In the genomic region with DNA sequence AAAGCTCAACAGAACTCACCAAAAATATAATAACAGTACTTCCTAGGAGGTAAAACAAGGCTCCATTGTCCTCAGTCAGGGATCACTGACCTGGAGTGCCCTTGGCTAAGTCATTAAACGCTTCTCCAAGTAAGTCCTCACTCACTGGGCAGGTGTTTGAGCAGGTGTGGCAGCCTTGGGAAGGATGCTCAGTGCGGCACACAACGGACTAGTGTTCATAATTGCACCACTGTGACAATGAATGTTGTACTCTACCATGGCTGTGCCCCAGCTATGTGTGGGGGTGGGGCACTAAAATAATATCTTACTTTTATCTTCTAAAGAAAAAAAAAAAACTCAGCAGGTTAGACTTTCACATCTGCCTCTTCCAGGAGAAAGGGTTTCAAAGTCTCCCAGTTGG, we compare ENCODE assay signal across 18 mouse cellular contexts.
"Had no signal": no experiment of that assay in that cellular context is flagged by ENCODE, and none has a peak within 500 bp of the region (broad histone marks: within the 10 kb centered on the region; RNA-seq: fewer than 3 reads in every experiment).

No protein-coding gene starts in this region.

- H3K36me3 ChIP-seq: midbrain, embryonic 13.5 days; midbrain, embryonic 15.5 days; neural tube, embryonic 12.5 days had no signal

- H3K9me3 ChIP-seq: midbrain, embryonic 15.5 days; neural tube, embryonic 12.5 days had no signal

- DNase-seq: liver, postnatal 0 days; lung, adult 2 months; lung, postnatal 10 days; lung, postnatal 36 days; retina, postnatal 1 day; right cerebral cortex, adult 18-20 months; right cerebral cortex, postnatal 25 days; right cerebral cortex, postnatal 4 days; spleen, adult 18-20 months; thymus, adult 18-20 months; thymus, postnatal 14 days; thymus, postnatal 36 days had no signal

- H3K9ac ChIP-seq: liver, postnatal 0 days; midbrain, embryonic 13.5 days; midbrain, embryonic 15.5 days; neural tube, embryonic 12.5 days had no signal

- H3K27ac ChIP-seq: macrophage; midbrain, embryonic 13.5 days; midbrain, embryonic 15.5 days; neural tube, embryonic 12.5 days had no signal

- H3K4me3 ChIP-seq: megakaryocyte, embryonic 14.5 days; midbrain, embryonic 13.5 days; midbrain, embryonic 15.5 days; neural tube, embryonic 12.5 days had no signal

- H3K4me2 ChIP-seq: midbrain, embryonic 11.5 days; midbrain, embryonic 13.5 days; midbrain, embryonic 15.5 days; neural tube, embryonic 12.5 days had no signal

- H3K4me1 ChIP-seq: midbrain, embryonic 13.5 days; midbrain, embryonic 15.5 days; neural tube, embryonic 12.5 days had no signal

- ATAC-seq: liver, postnatal 0 days; midbrain, embryonic 13.5 days; midbrain, embryonic 15.5 days had no signal

- H3K27me3 ChIP-seq: midbrain, embryonic 13.5 days; midbrain, embryonic 15.5 days; neural tube, embryonic 12.5 days had no signal
